Mouse (Mus musculus) spleen, adult 2 months (tissue): ENCODE measurements around the gene Dpep2nb.

Experiments used
- CTCF ChIP-seq: fragments of 200-500 bp; IDR thresholded peaks from 2 replicates; pipeline ENCODE4 v1.5.1; 2011; ENCODE audit warnings: mild to moderate bottlenecking, inconsistent platforms; ENCODE audit not compliant: insufficient read depth, insufficient read length, insufficient replicate concordance; ENCODE audit errors: extremely low read depth
- POLR2A ChIP-seq: fragments of 200-500 bp; IDR thresholded peaks from 2 replicates; pipeline ENCODE4 v1.6.1; 2011; ENCODE audit warnings: low read depth, low read length, inconsistent platforms

DNA sequence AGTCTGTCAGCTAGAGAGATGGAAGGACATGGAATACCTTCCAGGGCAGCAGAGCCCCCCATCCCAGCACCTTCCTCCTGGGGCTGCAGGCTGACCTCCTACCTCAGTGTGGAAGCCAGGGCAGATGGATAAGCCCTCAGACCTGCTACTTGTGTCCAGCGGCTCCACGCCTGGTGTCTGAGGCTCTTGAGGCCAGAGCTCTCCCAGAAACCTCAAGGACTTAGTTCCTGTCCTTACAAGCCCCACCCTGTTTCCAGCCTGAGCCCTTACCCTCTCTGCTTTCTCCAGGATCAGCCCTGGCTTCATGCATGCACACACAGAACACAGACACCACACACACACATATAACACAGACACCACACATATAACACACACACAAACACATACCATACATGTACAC is 14.2 kb downstream of the Dpep2nb start:
- no peak for TF ChIP-seq CTCF
- TF ChIP-seq POLR2A, result no peak
